Mouse (Mus musculus) intestine, postnatal 0 days (tissue): Measurements from ENCODE around the gene Padi3. TPM values are rescaled to one million over a fixed set of nuclear protein-coding genes. Genes with fewer than 3 reads are reported as not detected.

ENCODE experiments used
- ATAC-seq: fragments of 200-750 bp; cut with Nextera tagmentation; 2 replicates; pipeline ENCODE4 v1.8.0; 2017; ENCODE audit warnings: mild to moderate bottlenecking, moderate TSS enrichment, moderate library complexity
- H3K27ac ChIP-seq: fragments of 300-500 bp; sonication (generic); 2 replicates; pipeline ENCODE4 v1.5.1; 2014; ENCODE audit warnings: mild to moderate bottlenecking, low read depth, low read length, moderate library complexity
- H3K27me3 ChIP-seq: fragments of 300-500 bp; sonication (generic); replicated peaks from 2 replicates; pipeline ENCODE4 v1.6.1; 2014; ENCODE audit warnings: low read length, mixed read lengths; ENCODE audit not compliant: control insufficient read depth, insufficient read depth
- H3K36me3 ChIP-seq: fragments of 300-500 bp; sonication (generic); 2 replicates; pipeline ENCODE4 v1.6.1; 2014; ENCODE audit warnings: mild to moderate bottlenecking, moderate library complexity; ENCODE audit not compliant: control insufficient read depth, insufficient read depth
- H3K4me1 ChIP-seq: fragments of 300-500 bp; sonication (generic); replicated peaks from 2 replicates; pipeline ENCODE4 v1.6.1; 2014; ENCODE audit warnings: antibody characterized with exemption, low read length, mixed read lengths; ENCODE audit not compliant: control insufficient read depth, insufficient read depth
- H3K4me2 ChIP-seq: fragments of 300-500 bp; sonication (generic); replicated peaks from 2 replicates; pipeline ENCODE4 v1.6.1; 2014; ENCODE audit warnings: low read depth, mild to moderate bottlenecking, moderate library complexity
- H3K4me3 ChIP-seq: fragments of 300-500 bp; sonication (generic); 2 replicates; pipeline ENCODE4 v1.5.1; 2014; ENCODE audit warnings: low read depth, low read length
- H3K9ac ChIP-seq: fragments of 300-500 bp; sonication (generic); 2 replicates; pipeline ENCODE4 v1.6.1; 2014; ENCODE audit warnings: mild to moderate bottlenecking, low read depth, low read length
- H3K9me3 ChIP-seq: fragments of 300-500 bp; sonication (generic); 2 replicates; pipeline ENCODE4 v1.6.1; 2016; ENCODE audit warnings: mixed run types; ENCODE audit not compliant: control insufficient read depth
- CTCF ChIP-seq: sonication (generic); IDR thresholded peaks from 2 replicates; pipeline ENCODE4 v1.5.1; 2016; ENCODE audit warnings: low read depth, mild to moderate bottlenecking, control low read depth, antibody characterized with exemption, moderate library complexity
- WGBS: fragments of 180-500 bp; shearing (Covaris S2); extraction: QIAGEN DNeasy Blood & Tissue Kit; methylation state at CpG from one replicate; pipeline ENCODE4 v1.1.7; 2014; 5-methylcytosine and 5-hydroxymethylcytosine counted together
- polyA plus RNA-seq: library from polyadenylated mRNA; unstranded; fragments of >200 nt; fragmentation: Nextera tagmentation; extraction: Ambion mirVana; gene quantifications from 2 replicates; pipeline ENCODE4 v1.2.1, GENCODE M21; 2015

Gene Padi3
- polyA plus RNA-seq, 1 experiment from 2014 or later = 0.83 TPM

DNA sequence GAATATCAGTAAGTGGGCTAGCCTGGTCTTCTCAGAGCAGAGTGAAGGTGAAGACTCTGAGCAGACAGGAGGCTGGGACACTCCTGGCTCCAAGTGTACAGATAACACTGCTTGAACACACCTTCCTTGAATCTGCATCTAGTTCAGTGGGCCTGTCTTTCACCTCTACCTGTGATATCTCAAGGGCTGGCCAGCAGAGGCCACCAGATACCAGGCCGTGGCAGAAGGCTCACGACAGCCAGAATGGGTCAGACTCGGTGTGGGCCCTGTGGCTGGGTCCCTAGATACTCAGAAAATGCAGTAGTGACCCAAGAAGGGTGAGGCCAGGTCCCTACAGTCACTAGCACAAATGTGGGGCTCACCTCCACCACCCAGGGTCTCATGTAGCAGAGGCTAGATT lies 16.8 kb upstream of the Padi3 start:
- 0 out of 2 replicates have a peak, but pooled peaks have one; percentile 3 for ATAC-seq
- Histone ChIP-seq H3K4me1 (no peaks in the 10 kb centered on the region), H3K4me2 (no peak overlapping the region), H3K9me3 (no peaks in the 10 kb centered on the region), H3K36me3 (no peaks in the 10 kb centered on the region), H3K27ac (no peak overlapping the region), H3K9ac (no peak overlapping the region), H3K4me3 (no peak overlapping the region), H3K27me3 (no peaks in the 10 kb centered on the region)
- 58% methylated on average over 3 of the region's 3 CpGs for WGBS
- TF ChIP-seq CTCF = peak; percentile 66

- no peaks in the 10 kb centered on the region for H3K27me3 ChIP-seq
- H3K4me3 ChIP-seq = no peak overlapping the region
- no peaks in the 10 kb centered on the region for H3K4me1 ChIP-seq
- ATAC-seq = no peak
- no peak overlapping the region for H3K27ac ChIP-seq
- 60% methylated on average over 11 of the region's 11 CpGs for WGBS
- H3K9ac ChIP-seq = no peak overlapping the region
- H3K4me2 ChIP-seq = no peak overlapping the region
- no peak for TF ChIP-seq CTCF
- H3K36me3 ChIP-seq = no peaks in the 10 kb centered on the region
- no peaks in the 10 kb centered on the region for H3K9me3 ChIP-seq
These were observed 15.5 kb upstream of the Padi3 start for GRCm38 (mm10) chr4:140825942-140826341.

DNA sequence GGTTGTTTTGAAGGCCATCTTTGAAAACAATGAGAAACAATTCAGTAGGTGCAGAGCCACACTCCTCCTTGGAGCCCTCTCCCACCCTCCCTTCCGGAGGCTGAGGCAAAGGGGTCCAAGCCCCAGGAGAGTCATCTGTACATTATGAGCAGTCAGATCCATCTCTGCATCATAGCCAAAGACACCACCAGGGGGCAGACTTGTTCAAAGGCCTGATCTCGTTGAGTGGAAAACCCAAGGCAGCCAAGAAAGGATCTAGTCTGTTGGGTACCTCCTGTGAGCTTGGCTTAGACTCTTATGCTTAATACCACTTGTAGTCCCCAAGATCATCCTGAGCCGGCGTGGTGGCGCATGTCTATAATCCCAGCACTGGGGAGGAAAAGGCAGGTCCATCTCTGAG lies 11.5 kb upstream of the Padi3 start:
- Histone ChIP-seq H3K4me1 (peaks cover 2% of the 10 kb centered on the region), H3K4me3 (no peak overlapping the region), H3K27me3 (no peaks in the 10 kb centered on the region), H3K36me3 (no peaks in the 10 kb centered on the region), H3K9me3 (no peaks in the 10 kb centered on the region), H3K4me2 (no peak overlapping the region), H3K27ac (no peak overlapping the region), H3K9ac (no peak overlapping the region)
- peak; percentile 71 for TF ChIP-seq CTCF
- WGBS = 70% methylated on average over 5 of the region's 5 CpGs
- no peak for ATAC-seq

DNA sequence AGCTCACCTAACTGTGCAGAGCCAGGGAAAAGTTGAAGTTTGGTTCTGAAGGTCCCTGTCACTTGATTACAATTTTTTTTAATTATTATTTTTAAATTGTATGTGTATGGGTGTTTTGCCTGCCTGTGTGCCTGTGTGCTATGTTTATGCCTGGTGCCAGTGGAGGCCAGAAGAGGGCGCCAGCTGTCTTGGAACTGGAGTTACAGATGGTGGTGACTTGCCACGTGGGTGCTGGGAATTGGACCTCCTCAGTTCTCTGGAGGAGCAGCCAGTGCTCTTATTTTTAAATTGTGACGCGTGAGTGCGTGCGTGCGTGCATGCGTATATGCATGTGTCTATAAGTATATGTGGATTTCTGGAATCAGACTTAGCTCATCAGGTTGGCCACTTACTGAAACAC lies 7.0 kb upstream of the Padi3 start:
- peak; percentile 33 for TF ChIP-seq CTCF
- no peak overlapping the region for H3K4me3 ChIP-seq
- no peak overlapping the region for H3K4me2 ChIP-seq
- no peak overlapping the region for H3K27ac ChIP-seq
- ATAC-seq = no peak
- no peak overlapping the region for H3K9ac ChIP-seq
- WGBS = 95% methylated on average over 8 of the region's 8 CpGs
- no peaks in the 10 kb centered on the region for H3K27me3 ChIP-seq
- no peaks in the 10 kb centered on the region for H3K9me3 ChIP-seq
- peaks cover 12% of the 10 kb centered on the region for H3K4me1 ChIP-seq
- H3K36me3 ChIP-seq = no peaks in the 10 kb centered on the region

GRCm38 (mm10) chr4:140815996-140816917 lies 5.8 kb upstream of the Padi3 start:
- 19% methylated on average over 10 of the region's 10 CpGs for WGBS
- H3K4me3 ChIP-seq = no peak overlapping the region
- H3K27ac ChIP-seq = peak overlapping the region; percentile 36
- 0 out of 2 replicates have a peak overlapping the region, but pooled peaks have one; percentile 37 for H3K4me2 ChIP-seq
- no peak overlapping the region; the same call in 1 of the 2 replicates for H3K9ac ChIP-seq
- H3K9me3 ChIP-seq = no peaks in the 10 kb centered on the region
- no peaks in the 10 kb centered on the region for H3K27me3 ChIP-seq
- H3K36me3 ChIP-seq = no peaks in the 10 kb centered on the region
- peak; percentile 63 for ATAC-seq
- peaks cover 12% of the 10 kb centered on the region for H3K4me1 ChIP-seq
- no peak for TF ChIP-seq CTCF

DNA sequence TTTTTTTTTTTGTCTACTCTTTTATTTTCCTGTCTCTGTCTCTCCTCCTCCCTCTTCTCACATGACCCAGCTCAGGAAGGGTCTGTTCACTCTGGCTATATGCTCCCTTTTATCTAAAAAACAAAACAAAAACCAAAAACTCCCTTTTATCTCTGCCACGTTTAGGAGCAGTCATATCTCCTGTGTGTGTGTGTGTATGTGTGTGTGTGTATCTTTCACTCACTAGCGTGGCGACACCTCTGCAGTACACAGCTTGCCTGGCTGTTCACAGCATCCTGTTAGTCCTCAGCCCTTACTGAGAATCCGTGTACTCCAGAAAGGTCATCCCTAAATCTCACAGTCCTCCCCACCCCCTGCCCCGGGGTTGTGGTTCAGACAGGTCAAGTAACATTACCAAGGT lies 5.0 kb upstream of the Padi3 start:
- no peak overlapping the region for H3K9ac ChIP-seq
- H3K4me1 ChIP-seq = peaks cover 12% of the 10 kb centered on the region
- no peaks in the 10 kb centered on the region for H3K9me3 ChIP-seq
- TF ChIP-seq CTCF = no peak
- no peaks in the 10 kb centered on the region for H3K36me3 ChIP-seq
- H3K27me3 ChIP-seq = no peaks in the 10 kb centered on the region
- no peak for ATAC-seq
- WGBS = 55% methylated on average over 5 of the region's 5 CpGs
- peak overlapping the region; percentile 36; the same call in 1 of the 2 replicates for H3K27ac ChIP-seq
- H3K4me2 ChIP-seq = no peak overlapping the region; the same call in 1 of the 2 replicates
- no peak overlapping the region for H3K4me3 ChIP-seq
